Mouse (Mus musculus) gastrocnemius, adult 8-10 months (tissue): ENCODE data around the gene Cerk. TPM values are rescaled to one million over a fixed set of nuclear protein-coding genes. Genes with fewer than 3 reads are reported as not detected.
"Not testable (repeated sequence)": the region's sequence is repeated elsewhere in the genome, so short reads cannot be mapped to it uniquely, and the experiment has no call there.

Experiments used
- DNase-seq, 2 experiments: peaks; one replicate each; pipeline ENCODE4 v3.0.0; 2022; ENCODE audit warnings: low spot score in 2 of 2
- total RNA-seq, 4 experiments: library from RNA; stranded (reverse); gene quantifications; 2 replicates each; pipeline ENCODE4 v1.2.4; 2022

Cerk gene
- total RNA-seq, 4 experiments from 2014 or later: 3.2 to 4.4 (median 3.8) TPM

DNA sequence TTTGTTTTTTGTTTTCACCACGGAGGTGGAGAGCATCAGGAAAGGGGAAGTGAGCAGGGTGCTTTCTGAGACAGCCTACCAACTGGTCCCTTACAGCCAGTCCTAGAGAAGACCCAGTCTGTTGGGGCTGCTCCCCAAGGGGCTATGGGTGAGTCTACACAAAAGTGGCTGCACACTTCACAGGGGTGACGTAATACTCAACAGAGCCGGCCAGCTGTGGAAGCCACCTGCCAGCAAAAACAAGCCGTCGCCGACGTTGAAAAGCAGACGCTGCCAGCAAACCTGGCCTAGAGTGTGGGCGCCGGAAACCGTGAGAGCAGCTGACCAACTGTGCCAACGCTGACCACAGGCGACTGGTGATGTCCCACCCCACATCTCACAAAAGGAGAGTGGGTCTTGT lies 3.3 kb downstream of the Cerk start:
- DNase-seq: no peak

DNA sequence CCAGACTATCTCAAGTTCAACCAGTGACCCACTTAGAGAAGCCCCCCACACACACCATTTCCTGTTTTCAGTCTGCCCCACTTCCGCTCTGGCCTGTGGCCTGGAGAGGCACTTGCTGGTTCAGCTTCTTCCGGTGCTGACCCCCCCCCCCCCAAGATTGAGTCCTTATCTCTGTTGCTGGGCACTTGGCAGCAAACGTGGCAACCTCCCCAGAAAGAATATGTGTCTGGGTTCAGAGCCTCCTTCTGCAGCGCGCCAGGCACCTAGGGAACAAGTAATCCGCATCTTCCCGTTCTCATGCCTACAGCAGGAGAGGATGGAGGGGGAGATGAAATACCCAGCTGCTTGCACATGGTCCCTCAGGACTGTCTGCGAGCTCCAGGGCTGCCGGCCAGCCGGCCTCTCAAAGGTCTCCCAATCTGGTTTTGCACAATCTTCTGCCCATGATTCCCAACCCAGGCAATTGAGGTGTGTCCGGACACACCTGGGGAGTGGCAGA lies 4.0 kb downstream of the Cerk start:
- no peak for DNase-seq

DNA sequence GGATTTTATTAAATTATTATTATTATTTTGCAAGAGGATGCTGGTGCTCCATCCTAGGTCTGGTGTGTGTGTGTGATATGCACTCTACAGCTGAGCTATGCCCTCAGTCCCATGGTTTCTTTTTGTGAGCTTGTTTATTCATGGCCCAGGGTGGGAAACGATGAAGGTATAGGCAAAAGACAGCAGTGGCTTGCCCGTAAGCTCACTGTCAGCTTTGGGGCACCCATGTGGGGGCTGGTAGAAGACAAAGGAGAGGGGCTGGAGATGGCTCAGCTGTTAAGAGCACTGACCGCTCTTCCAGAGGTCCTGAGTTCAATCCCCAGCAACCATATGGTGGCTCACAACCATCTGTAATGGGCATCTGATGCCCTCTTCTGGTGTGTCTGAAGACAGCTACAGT lies 4.6 kb downstream of the Cerk start:
- not testable (repeated sequence) for DNase-seq

DNA sequence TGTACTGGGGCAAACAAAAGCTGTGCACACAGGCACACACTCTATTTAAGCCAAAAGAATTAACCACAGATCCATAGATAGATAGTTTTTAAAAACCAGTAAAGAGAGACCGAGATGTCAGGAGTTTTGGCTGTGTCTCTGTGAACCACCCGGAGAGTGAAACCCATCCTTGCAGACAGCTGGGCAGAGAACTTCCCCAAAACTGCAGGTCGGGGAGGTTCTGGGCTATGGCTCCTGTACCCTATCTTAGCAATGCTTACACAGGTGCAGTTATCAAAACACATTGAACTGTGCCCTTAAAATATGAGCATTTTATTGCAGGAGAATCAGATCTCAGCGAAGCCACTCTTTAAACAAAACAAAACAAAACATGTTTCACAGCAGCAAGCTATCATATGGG lies 5.5 kb downstream of the Cerk start:
- no peak for DNase-seq

DNA sequence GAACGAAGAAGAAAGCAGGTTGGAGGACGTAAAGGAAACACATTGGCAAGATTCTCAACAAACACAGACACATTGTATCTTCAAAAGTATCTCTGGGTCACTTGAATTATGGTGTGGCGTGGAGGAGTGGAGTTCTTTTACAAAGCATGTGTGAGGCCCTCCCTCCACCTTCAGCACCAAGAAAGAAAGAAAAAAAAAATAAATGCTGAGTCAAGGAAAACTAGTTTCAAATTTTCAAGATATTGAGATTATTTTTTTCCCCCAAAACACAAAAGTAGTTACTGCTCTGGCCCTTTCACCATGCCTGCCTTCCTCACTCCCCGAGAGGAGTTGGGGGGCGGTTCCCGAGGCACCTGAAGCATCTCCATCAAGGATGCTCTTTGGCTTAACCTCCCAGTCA lies 7.3 kb downstream of the Cerk start:
- DNase-seq: no peak

DNA sequence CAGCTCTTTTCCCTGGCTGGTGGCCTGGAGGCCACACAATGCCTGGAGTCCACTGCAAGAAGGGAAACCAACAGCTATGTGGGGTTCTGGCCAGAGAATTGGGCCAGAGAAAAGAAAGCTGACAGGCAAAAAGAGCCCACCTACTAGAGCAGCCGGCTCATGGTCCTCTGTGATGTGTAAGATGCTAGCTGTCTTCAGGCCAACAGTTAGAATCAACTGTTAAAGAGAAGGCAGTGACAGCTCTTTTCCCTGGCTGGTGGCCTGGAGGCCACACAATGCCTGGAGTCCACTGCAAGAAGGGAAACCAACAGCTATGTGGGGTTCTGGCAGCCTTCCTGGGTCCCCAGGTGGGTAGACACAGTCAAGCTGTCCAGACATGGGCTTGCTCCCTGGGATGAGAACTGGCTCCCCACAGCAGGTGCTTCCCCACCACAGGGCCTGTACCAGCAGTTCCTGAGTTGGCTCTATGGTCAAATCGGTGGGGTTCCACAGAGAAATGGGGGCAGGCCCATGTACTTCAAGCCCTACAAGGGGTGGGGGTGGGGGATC lies 8.2 kb downstream of the Cerk start:
- DNase-seq: not testable (repeated sequence)

DNA sequence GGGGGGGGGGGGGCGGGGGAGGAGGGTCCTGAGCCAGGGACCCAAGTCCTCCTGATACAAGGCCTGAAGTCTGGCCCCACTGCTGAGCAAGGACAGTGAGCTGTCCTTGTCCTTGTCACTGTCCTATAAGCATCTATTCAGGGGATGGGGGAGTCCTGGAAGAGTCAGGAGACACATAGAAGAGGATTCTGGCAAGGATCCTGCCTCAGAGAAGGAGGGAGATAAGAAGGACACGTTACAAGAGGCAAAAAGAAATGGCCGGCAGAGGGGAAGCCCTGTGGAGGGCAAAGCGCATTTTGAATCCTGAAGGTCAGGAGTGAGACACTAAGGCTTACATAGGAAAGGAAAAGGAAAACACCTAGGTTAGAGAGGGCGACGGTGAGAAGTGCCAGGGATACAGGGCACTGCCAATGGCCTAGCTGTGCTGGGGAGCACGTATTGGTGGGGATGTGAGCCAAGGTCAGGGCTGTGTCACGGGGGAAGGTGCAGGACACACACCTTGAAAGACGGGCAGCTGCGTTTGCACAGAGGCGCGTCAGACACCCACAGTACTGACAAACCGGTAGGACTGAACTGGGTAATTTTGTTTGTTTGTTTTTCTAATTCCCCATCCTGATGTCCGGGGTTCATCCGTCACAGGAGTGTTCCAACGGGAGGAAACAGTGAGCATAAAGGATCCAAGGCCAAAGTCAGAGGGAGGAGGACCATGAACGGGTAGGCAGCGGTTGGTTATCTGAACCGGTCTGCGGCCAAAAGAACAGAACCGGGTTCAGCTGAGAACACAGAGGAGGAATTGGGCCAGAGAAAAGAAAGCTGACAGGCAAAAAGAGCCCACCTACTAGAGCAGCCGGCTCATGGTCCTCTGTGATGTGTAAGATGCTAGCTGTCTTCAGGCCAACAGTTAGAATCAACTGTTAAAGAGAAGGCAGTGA lies 8.9 kb downstream of the Cerk start:
- DNase-seq: no peak

DNA sequence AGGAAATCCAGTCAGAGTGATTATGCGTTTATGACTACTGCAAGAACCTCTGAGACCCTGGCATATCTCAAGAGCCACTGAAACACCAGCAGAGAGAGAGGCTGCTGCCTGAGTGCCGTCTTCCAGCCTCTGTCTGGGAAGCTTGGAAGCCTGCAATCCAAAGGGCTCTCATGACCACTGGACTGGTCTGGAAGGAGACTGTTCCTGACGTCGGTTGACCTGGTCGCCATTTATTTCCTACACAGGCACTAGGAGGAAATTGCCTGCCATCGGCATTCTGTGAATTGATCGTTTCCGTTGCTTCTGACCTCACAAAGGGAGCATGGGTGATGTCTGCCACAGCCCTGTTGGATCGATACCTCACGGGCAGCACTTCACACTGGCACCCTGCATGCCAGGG lies 9.8 kb downstream of the Cerk start:
- no peak for DNase-seq

DNA sequence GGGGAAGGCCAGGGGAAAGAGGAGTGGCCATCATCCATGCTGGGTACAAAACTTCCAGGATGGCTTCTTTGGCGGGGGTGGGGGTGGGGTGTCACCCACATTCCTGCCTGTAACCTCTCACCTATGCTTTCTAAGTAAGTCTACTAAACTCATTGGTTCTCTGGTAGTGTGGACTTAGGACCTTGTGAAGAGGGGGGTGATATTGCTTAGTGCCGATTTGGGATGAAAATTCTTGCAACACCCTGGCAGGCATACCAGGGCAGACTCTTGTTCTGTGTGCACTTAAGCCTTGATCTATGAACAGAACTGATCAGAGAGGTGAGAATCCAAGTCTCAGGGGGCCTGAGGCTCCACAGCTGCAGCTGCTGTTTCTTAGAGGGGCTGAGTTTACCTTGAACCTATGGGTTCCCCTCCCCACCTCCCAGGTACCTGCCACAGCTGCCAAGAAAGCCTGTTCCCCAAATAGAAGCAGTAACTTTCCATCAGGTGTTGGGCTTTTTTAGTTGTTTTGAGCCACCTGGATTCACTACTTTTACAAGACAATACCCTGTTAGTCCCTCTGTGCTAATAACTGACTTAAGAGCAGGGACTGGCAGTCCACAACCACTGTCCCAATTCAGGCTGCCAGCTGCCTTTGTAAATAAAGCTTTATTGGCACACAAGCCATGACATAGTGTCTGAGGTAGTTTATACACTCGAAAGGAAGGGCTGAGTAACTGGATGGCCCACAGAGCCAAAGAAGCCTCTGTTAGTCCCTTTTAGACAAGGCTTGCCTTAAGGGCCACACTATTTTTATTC lies 10.5 kb downstream of the Cerk start:
- no peak for DNase-seq

DNA sequence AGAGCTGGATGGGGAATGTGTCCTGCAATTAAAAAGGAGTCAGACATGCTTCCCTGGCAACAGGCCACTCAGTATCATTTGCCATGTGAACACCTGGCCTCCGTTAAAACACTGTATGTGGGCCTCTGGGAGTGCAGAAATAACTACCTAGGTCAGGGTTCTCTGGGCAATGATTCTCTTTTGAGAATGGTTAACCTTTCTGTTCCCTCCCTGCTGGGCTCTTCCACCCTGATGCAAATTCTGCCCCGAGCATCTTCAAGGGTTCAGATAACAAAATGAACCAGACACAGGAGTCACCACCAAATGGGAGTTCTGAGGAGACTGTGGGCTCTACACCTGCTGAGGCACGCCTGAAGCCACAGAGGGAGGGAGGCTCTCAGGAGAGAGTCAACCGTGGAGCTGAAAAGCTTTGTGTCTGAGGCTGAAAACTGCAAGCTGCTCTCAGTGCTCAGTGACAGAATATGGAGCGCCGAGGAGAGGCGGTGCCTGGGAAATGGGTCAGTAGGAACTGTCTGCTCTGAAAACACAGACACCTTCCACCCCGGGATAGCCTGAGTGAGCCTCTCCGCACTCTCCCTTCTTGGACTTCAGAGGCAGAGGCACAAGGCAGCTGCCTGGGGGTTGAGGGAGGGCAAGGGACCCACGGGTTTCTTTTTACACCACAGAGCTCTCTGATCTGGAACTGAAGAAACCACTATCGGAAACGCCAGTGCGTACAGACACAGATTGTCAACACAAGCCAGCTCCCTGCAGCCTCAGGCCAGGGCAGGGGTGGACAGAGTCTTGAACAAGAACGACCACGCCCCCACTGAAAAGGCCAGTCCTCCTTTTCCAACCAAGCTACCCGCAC lies 12.6 kb downstream of the Cerk start:
- DNase-seq: no peak

DNA sequence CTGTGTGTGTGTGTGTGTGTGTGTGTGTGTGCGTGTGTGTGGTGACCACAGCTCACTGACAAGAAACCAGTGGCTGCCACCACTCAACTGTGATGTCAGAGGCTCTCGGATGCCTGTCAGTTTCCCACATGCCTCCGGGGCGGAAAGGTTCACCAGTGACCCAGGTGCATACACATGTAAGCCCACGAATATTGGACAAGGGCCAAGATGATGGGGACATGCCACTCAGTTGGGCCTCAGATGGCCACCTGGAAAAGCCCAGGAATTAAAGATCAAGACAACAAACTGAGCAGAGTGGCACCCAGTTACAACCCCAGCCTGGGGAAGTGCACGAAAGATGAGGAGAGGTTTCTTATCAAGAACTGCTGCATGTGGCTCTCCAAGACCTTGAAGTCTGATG lies 13.4 kb downstream of the Cerk start:
- no peak for DNase-seq

DNA sequence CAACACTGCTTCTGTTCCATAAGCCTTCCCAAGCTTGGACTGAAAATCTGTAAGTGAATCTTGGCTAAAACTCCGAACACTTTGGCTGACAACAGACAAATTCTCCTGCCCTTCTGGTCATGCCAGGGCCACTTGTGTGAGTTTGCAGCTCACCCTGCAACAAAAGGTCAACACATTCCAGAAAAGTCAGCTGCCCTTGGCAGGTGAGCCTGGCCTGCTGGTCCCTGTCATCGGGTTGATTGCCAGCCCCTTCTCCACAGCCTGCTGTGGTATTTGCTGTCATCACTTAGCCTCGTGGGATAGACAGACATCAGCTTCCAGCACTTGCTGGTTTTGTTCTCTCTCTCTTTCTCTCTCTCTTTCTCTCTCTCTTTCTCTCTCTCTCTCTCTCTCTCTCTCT lies 13.8 kb downstream of the Cerk start:
- no peak for DNase-seq

DNA sequence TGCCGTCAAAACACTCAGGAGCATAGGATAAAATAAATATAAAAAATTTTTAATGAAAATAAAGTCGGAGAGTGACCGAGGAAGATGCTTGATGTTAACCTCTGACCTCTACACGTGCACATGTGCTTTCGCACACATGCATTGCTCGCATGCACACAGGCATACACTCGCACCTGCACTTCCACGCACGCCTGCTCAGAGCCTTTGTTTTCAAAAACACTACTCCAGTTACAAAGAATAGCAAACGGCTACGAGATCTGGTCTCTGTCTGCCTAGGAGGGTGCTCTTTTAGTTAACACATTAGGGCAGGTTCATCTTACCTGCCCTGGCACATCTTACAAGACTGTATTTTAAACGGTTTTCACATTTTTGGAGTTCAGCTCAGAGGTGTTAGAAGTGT lies 14.6 kb downstream of the Cerk start:
- DNase-seq: no peak

DNA sequence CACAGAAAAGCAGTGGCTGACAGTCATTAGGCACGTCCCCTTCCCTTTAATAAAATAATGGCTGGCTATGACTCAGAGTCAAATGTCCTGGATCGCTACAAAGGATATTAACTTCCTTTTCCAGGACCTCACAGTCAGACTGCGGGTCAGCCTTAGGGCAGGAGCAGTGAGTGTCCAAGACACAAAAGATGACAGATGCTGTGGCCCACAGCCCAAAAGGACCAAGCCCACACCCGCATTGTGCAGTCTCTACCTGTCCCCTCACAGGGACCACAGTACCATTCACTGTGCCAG lies 16.2 kb downstream of the Cerk start:
- no peak for DNase-seq

DNA sequence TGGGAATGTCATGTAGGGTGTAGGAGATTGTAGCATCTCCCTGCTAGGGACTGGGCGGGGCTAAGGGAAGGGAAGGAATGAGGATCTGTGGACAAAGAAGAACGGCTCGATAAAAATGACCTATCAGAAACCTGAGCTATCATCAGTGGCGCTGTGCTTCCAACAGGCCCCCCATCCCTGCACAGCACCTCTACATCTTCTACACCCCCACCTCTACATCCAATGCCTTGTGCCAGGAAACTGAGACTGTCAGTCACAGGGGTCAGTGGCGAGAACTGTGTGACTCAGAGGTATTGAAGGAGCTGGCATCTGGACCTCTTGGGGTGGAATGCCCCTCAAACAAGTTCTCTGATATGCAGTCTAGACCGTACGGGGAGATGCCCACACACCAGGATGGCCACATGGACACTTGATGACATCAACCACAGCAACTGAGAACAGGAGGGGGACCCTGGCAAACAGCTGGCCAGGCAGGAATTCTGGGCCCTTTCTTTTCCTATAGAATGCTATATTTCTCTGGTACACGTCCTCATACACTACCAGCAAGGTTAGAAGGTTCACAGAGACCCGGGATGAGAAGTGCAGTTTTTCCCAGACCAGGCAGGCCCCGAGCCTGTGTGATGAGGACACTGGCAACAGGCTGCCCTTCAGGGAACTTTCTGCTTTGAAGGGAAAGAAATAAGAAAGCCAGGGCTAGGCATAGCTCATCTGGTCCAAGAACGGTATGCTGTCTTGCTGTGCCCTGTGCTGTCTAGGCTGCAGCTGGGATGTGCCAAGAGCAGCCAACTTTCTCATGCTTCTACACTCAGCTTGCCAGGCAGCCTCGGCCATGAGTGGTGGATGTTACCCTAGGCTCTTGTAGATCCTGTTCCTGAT lies 16.8 kb downstream of the Cerk start:
- no peak for DNase-seq

DNA sequence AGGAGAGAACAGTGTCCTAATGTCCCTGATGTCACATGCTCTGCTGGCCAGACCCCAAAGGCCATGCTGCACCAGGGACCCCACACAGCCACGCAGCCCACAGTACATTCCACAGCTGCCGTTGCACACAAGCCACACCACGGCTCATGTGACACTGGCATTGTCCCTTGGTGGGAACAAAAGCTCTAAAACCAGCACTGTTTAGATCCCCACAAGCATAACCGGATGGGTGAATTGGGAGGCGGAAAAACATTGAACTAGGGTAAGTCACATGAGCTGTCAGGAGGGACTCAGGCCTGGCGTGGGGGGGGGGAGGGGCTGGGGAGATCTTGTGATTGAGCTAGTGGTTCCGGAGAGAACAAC lies 17.5 kb downstream of the Cerk start:
- no peak for DNase-seq

DNA sequence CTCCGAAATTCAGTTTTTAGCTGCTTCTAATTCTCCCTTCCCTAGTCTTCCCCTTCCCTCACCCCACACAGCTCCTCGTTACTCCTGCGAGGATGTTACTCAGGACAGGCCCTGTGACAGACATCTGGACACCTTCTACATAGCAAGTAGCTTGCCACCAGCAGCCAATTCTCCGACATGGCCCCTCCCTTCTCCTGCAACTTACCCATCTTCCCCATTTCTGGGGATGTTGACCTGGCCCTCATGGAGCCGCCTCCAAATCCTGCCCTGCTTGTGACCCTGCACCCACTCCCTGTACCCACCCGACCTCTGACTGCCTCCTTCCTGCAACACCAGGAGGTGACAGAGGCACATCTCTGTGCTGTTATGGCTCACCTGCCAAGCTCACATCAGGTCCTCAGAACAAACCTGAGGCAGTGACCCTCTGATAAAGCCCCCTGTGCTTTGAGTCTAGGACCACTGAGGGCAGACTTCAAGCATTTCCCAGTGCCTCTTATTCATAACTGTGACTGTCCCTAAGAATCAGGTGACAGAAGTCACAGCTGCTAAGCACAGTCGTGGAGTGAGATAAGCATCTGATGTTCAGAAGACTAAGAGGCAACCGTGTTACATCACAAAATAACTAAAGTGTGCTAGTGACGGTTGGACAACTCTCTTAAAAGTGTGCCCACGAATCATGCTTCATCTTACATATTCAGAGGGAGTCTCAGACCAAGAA lies 18.0 kb downstream of the Cerk start:
- no peak for DNase-seq

DNA sequence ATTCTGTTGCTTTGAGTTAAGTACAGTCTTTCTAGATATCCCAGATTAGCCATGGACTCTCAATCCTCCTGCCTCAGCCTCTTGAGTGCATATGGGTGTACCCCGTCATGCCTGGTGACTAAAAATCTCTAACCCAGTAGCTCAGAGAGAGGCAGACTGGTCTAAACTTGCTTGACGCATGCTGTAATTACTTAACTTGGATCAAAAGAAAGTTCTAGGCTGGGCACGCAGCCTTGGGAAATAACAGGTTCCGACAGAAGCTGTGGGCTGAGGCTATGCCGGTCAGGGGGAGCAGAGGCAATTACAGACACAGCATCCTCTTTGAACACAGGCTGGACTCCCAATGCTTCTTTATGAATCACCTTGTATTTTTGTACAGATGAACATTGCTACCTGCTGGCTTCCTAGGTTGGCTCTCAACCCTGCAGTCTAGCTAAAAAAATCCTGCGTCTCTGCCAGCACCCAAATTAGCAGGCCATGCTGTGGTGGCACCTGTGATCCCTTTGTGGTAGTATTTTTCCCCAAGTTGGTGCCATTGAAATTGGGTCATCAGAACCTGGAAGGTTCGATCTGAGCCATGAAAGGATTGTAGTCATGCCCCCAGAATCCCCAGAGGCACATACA lies 18.8 kb downstream of the Cerk start:
- no peak for DNase-seq

DNA sequence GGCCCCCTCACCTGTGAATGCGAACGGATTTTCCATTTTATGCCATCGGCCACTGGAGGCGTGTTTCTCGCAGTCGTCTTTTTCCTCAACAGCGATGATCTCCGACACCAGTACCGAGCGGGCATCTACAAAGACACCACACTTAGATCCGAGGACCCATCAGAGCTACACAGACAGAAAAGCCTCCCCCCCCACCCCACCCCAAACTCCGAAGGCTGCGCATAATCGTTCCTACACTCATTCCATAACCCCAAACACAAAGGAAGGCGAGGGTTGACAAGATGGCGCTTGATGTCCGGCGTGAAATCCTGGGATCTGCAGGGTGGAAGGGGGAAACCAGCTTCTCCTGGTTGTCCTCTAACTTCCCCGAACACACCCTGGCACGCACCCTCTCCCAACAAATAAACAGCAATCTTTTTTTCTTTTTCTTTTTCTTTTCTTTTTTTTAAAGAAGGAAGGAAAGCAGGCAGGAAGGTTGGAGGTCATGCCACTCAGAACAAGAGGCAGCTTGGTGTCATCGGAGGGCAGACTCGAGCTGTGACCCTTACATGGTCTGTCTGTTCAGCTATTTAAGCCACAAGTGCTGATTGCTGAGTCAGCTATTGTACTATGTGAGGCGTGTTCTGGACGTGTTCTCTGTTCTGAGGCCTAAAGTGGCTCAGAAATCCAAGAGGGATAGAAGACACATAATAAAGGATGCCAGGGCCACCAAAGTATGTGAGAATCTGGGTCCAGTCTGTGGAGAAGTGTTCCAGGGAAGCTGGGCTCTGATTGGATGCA lies 19.9 kb downstream of the Cerk start:
- no peak for DNase-seq
